Mouse (Mus musculus) spleen, adult 2 months (tissue): ENCODE results near the gene Wdr63.

ENCODE experiments used
- CTCF ChIP-seq: fragments of 200-500 bp; IDR thresholded peaks from 2 replicates; pipeline ENCODE4 v1.5.1; 2011; ENCODE audit warnings: mild to moderate bottlenecking, inconsistent platforms; ENCODE audit not compliant: insufficient read depth, insufficient read length, insufficient replicate concordance; ENCODE audit errors: extremely low read depth
- POLR2A ChIP-seq: fragments of 200-500 bp; IDR thresholded peaks from 2 replicates; pipeline ENCODE4 v1.6.1; 2011; ENCODE audit warnings: low read depth, low read length, inconsistent platforms

GRCm38 (mm10) chr3:146009859-146010645 lies 97.9 kb downstream of the Wdr63 start:
- TF ChIP-seq POLR2A: no peak
- TF ChIP-seq CTCF: no peak
